In the genomic region with DNA sequence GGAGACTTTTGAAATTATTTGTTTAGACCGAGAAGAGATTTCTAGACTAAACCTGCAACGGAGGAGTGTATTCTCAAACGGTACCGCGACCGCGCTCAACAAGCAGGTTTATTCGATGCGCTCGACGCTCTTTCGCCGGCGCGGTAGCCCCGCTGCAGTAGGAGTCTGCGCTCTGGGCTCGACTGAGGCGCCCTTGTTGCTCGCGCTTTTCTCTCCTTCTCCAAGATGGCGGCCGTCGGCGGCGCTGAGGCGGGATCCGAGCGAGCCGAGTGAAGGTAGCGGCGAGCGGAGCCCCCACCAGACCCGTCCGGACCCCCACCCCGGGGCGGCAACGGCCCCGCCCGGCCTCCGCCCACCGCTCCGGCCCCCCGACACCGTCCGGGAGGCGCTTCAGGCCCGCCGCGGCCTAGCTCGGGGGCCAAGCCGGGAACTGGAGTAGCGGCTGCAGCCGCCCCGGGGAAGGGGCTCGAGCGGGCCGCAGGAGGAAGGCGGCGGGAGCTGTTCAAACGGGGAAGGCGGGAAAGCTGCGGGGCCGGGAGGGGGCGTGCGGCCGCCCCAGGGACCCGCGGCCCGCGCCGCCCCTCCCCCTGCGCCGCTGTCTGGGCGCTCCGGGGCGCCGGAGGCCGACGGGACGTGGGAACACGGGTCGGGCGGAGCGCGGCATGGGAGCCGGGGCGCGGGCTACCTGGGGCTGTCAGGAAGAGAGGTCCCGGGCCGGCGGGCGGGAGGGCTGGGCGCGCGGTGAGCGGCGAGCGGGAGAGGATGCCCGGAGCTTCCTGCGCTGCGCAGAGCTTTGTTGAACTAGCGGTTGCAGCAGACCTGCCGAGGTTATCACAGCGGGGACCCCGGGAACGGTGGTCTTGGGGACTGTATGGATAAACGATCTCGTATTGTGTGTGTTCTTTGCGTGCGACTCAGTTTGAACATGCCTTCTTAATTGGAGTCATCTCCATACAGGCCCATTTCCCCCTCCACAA, we compare ENCODE assay signal across 8 mouse cellular contexts. TPM values are rescaled to one million over a fixed set of nuclear protein-coding genes. Genes with fewer than 3 reads are reported as not detected.
DNase-seq lines count a peak whose midpoint lies in the region; ATAC-seq and TF ChIP-seq lines count a peak whose summit lies in the region.

No protein-coding gene starts in this region.

- peak overlapping the region; percentile 85 for H3K27ac ChIP-seq in ES-Bruce4 (ENCODE audit: insufficient read depth, low read length)
- H3K27ac ChIP-seq in forebrain, embryonic 14.5 days (ENCODE audit: low read depth, low read length), result peak overlapping the region; percentile 97
- H3K27ac ChIP-seq in neural tube, embryonic 15.5 days (replicated peaks), result peak overlapping the region; percentile 97

- no peaks in the 10 kb centered on the region for H3K4me1 ChIP-seq in ES-Bruce4 (ENCODE audit: control insufficient read depth, insufficient read depth, low read length)
- H3K4me1 ChIP-seq in forebrain, embryonic 14.5 days (ENCODE audit: control insufficient read depth, insufficient read depth, low read length), result peaks cover 4% of the 10 kb centered on the region
- peaks cover 14% of the 10 kb centered on the region for H3K4me1 ChIP-seq in neural tube, embryonic 15.5 days

- WGBS in forebrain, embryonic 14.5 days, result under 1% methylated on average over 82 of the region's 111 CpGs
- under 1% methylated on average over 81 of the region's 111 CpGs for WGBS in neural tube, embryonic 15.5 days

- H3K4me3 ChIP-seq in ES-Bruce4 (ENCODE audit: low read depth, low read length), result peak overlapping the region; percentile 90
- peak overlapping the region; percentile 87 for H3K4me3 ChIP-seq in forebrain, embryonic 14.5 days (ENCODE audit: low read depth, low read length)
- H3K4me3 ChIP-seq in neural tube, embryonic 15.5 days (replicated peaks), result peak overlapping the region; percentile 87

- no peak for TF ChIP-seq EP300 in ES-Bruce4 (IDR thresholded peaks at IDR 0.05; ENCODE audit: insufficient read depth, low read depth, low read length)

- peak; percentile 97 for ATAC-seq in forebrain, embryonic 14.5 days
- ATAC-seq in neural tube, embryonic 15.5 days (ENCODE audit: low FRiP score), result peak; percentile 97

- DNase-seq in cerebellum, adult 11 months, result peak; percentile 81
- DNase-seq in forebrain, embryonic 14.5 days (ENCODE audit: low spot score), result peak; percentile 97
- DNase-seq in heart, postnatal 14 days, result peak; percentile 86 to 87
- peak; percentile 84 for DNase-seq in layer of hippocampus, adult 11-12 months (ENCODE audit: low spot score)
- DNase-seq in lung, adult 18-20 months, result peak; percentile 87 to 88
- peak; percentile 91 for DNase-seq in testis, postnatal 14 days (ENCODE audit: low spot score)

- H3K9me3 ChIP-seq in ES-Bruce4 (replicated peaks; ENCODE audit: control insufficient read depth, insufficient read depth, low read length, poor library complexity, severe bottlenecking), result no peaks in the 10 kb centered on the region
- no peaks in the 10 kb centered on the region for H3K9me3 ChIP-seq in forebrain, embryonic 14.5 days (replicated peaks; ENCODE audit: control insufficient read depth, low read length)
- no peaks in the 10 kb centered on the region for H3K9me3 ChIP-seq in neural tube, embryonic 15.5 days (replicated peaks)

- peak overlapping the region; percentile 100 for H3K9ac ChIP-seq in ES-Bruce4 (ENCODE audit: low read depth, poor library complexity, severe bottlenecking)
- peak overlapping the region; percentile 99 for H3K9ac ChIP-seq in forebrain, embryonic 14.5 days (ENCODE audit: low read length)
- H3K9ac ChIP-seq in neural tube, embryonic 15.5 days (replicated peaks), result peak overlapping the region; percentile 99

- TF ChIP-seq CTCF in ES-Bruce4 (IDR thresholded peaks at IDR 0.05; ENCODE audit: low read depth, low read length), result no peak

- H3K4me2 ChIP-seq in forebrain, embryonic 14.5 days (ENCODE audit: low read length), result peak overlapping the region; percentile 60
- H3K4me2 ChIP-seq in neural tube, embryonic 15.5 days, result peak overlapping the region; percentile 61

- intact Hi-C loops in heart, postnatal 14 days (cut with DNase I), result loop anchor here (5.0 kb wide), 1 partner anchor 39 kb away; a partner anchor contains a TSS

- H3K36me3 ChIP-seq in ES-Bruce4 (ENCODE audit: control insufficient read depth, insufficient read depth, low read length, poor library complexity, severe bottlenecking), result peaks cover 2% of the 10 kb centered on the region; the same call in 1 of the 2 replicates
- H3K36me3 ChIP-seq in forebrain, embryonic 14.5 days (ENCODE audit: control insufficient read depth, insufficient read depth, low read length), result peaks cover 4% of the 10 kb centered on the region
- peaks cover 3% of the 10 kb centered on the region for H3K36me3 ChIP-seq in neural tube, embryonic 15.5 days

- TF ChIP-seq POLR2A in ES-Bruce4 (IDR thresholded peaks at IDR 0.05; ENCODE audit: insufficient read depth, low read length), result peak; percentile 30

- H3K27me3 ChIP-seq in ES-Bruce4 (ENCODE audit: control insufficient read depth, insufficient read depth, low read length, poor library complexity, severe bottlenecking), result no peaks in the 10 kb centered on the region
- no peaks in the 10 kb centered on the region for H3K27me3 ChIP-seq in forebrain, embryonic 14.5 days (replicated peaks; ENCODE audit: control insufficient read depth, insufficient read depth, low read length)
- H3K27me3 ChIP-seq in neural tube, embryonic 15.5 days (replicated peaks), result 0 out of 2 replicates have a peak, but pooled peaks cover 7% of the 10 kb centered on the region

RNA-seq across cellular contexts. Expression of a gene that starts 0.6 kb away (rescaled TPM):
- polyA plus RNA-seq in ES-Bruce4 (2011; ENCODE audit: insufficient read depth, insufficient read length, low read depth, missing spikeins), result 112 and 122 TPM in 2 replicates
- 50.0 and 56.9 TPM in 2 replicates for polyA plus RNA-seq in forebrain, embryonic 14.5 days (2014; fragmentation: Nextera tagmentation; extraction: Ambion mirVana)
- 10 to 100 TPM; 15.2 to 16.0 TPM for total RNA-seq in heart, postnatal 14 days (2021)
- polyA plus RNA-seq in neural tube, embryonic 15.5 days (2015; fragmentation: Nextera tagmentation; extraction: Ambion mirVana), result 31.1 and 33.8 TPM in 2 replicates

RNA-seq across cellular contexts. Expression of a gene that starts 39.7 kb away (rescaled TPM):
- polyA plus RNA-seq in ES-Bruce4 (2011; ENCODE audit: insufficient read depth, insufficient read length, low read depth, missing spikeins), result 44.6 and 46.1 TPM in 2 replicates
- polyA plus RNA-seq in forebrain, embryonic 14.5 days (2014; fragmentation: Nextera tagmentation; extraction: Ambion mirVana), result 16.5 and 16.9 TPM in 2 replicates
- 10 to 100 TPM; 56.5 to 56.6 TPM for total RNA-seq in heart, postnatal 14 days (2021)
- polyA plus RNA-seq in neural tube, embryonic 15.5 days (2015; fragmentation: Nextera tagmentation; extraction: Ambion mirVana), result 44.1 and 44.4 TPM in 2 replicates

Comparison
In these comparisons a context has a peak if more than half of its experiments do, and no peak if none do; other contexts are left out.
1. Peak in every context shown above with its lines: DNase-seq, ATAC-seq, H3K4me3 ChIP-seq and H3K27ac ChIP-seq.